Mouse (Mus musculus) hindbrain, embryonic 16.5 days (tissue): ENCODE results near the gene Fam174a. TPM values are rescaled to one million over a fixed set of nuclear protein-coding genes. Genes with fewer than 3 reads are reported as not detected.

Experiments used
- ATAC-seq: fragments of 200-750 bp; cut with Nextera tagmentation; 2 replicates; pipeline ENCODE4 v1.8.0; 2017; ENCODE audit warnings: moderate TSS enrichment, moderate library complexity
- H3K27ac ChIP-seq: fragments of 300-500 bp; sonication (generic); 2 replicates; pipeline ENCODE4 v1.5.1; 2014; ENCODE audit warnings: low read depth, mild to moderate bottlenecking, control low read depth, low read length, moderate library complexity
- H3K27me3 ChIP-seq: fragments of 300-500 bp; sonication (generic); replicated peaks from 2 replicates; pipeline ENCODE4 v1.6.1; 2014; ENCODE audit warnings: low read length; ENCODE audit not compliant: control insufficient read depth, insufficient read depth
- H3K36me3 ChIP-seq: fragments of 300-500 bp; sonication (generic); 2 replicates; pipeline ENCODE4 v1.6.1; 2014; ENCODE audit warnings: mild to moderate bottlenecking, low read length, moderate library complexity, mixed read lengths; ENCODE audit not compliant: control insufficient read depth, insufficient read depth
- H3K4me1 ChIP-seq: fragments of 300-500 bp; sonication (generic); 2 replicates; pipeline ENCODE4 v1.6.1; 2014; ENCODE audit warnings: low read depth, low read length; ENCODE audit not compliant: control insufficient read depth, insufficient read depth
- H3K4me2 ChIP-seq: fragments of 300-500 bp; sonication (generic); 2 replicates; pipeline ENCODE4 v1.6.1; 2014; ENCODE audit warnings: mild to moderate bottlenecking, low read length, control low read depth, moderate library complexity
- H3K4me3 ChIP-seq: fragments of 300-500 bp; sonication (generic); 2 replicates; pipeline ENCODE4 v1.5.1; 2014; ENCODE audit warnings: mild to moderate bottlenecking, low read length, control low read depth, moderate library complexity
- H3K9ac ChIP-seq: fragments of 300-500 bp; sonication (generic); 2 replicates; pipeline ENCODE4 v1.6.1; 2014; ENCODE audit warnings: low read depth, mild to moderate bottlenecking, control low read depth, low read length, moderate library complexity
- H3K9me3 ChIP-seq: fragments of 300-500 bp; sonication (generic); 2 replicates; pipeline ENCODE4 v1.6.1; 2014; ENCODE audit warnings: mild to moderate bottlenecking, low read length, moderate library complexity; ENCODE audit not compliant: control insufficient read depth
- whole genome bisulfite sequencing: fragments of 180-500 bp; shearing (Covaris S2); extraction: QIAGEN DNeasy Blood & Tissue Kit; methylation state at CpG from one replicate; pipeline ENCODE4 v1.1.7; 2014; 5-methylcytosine and 5-hydroxymethylcytosine counted together
- polyA plus RNA-seq: library from polyadenylated mRNA; unstranded; fragments of >200 nt; fragmentation: Nextera tagmentation; extraction: Ambion mirVana; gene quantifications from 2 replicates; pipeline ENCODE4 v1.2.1, GENCODE M21; 2015

Gene Fam174a
- polyA plus RNA-seq, 1 experiment from 2014 or later = 32.4 TPM

- Histone ChIP-seq H3K27me3 (no peaks in the 10 kb centered on the region), H3K4me3 (no peak overlapping the region), H3K9me3 (no peaks in the 10 kb centered on the region), H3K9ac (no peak overlapping the region), H3K4me1 (no peaks in the 10 kb centered on the region), H3K27ac (no peak overlapping the region), H3K4me2 (no peak overlapping the region), H3K36me3 (no peaks in the 10 kb centered on the region)
- 49% methylated on average over 6 of the region's 6 CpGs for WGBS
- ATAC-seq = no peak
Measured at GRCm38 (mm10) chr1:95375443-95375842, 62.0 kb downstream of the Fam174a start.

DNA sequence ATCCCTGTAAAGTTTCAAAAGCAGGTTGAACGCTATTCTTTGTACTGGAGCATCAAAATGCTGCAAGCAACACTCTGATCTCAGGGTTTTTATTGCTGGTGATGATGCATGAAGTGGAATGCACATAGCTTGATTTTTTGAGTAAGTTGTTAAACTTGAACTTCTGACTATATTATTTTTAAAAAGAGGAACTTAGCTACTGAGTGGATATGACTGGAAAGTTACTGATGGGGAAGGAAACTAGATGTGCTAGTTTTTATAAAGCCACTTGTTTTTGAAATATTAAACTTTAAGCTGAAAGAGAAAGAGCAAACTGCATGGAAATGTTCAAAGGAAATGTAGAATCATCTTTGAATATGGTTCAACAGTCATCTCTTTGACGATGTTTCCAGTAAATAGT, 67.6 kb downstream of the Fam174a start:
- ATAC-seq = no peak
- no peak overlapping the region for H3K9ac ChIP-seq
- H3K27ac ChIP-seq = no peak overlapping the region
- H3K36me3 ChIP-seq = no peaks in the 10 kb centered on the region
- no peaks in the 10 kb centered on the region for H3K27me3 ChIP-seq
- H3K9me3 ChIP-seq = no peaks in the 10 kb centered on the region
- WGBS = 84% methylated on average over 2 of the region's 2 CpGs
- no peaks in the 10 kb centered on the region for H3K4me1 ChIP-seq
- H3K4me2 ChIP-seq = no peak overlapping the region
- H3K4me3 ChIP-seq = no peak overlapping the region
